Mouse (Mus musculus) small intestine, adult 2 months (tissue): Measurements from ENCODE around the gene Olfr811.

Experiments
- CTCF ChIP-seq: fragments of 200-500 bp; IDR thresholded peaks from 2 replicates; pipeline ENCODE4 v1.5.1; 2012; ENCODE audit warnings: low read depth, mild to moderate bottlenecking, control low read depth, inconsistent platforms, low read length, moderate library complexity, mixed read lengths; ENCODE audit not compliant: insufficient replicate concordance, insufficient read length; ENCODE audit errors: extremely low read depth
- POLR2A ChIP-seq: fragments of 200-500 bp; IDR thresholded peaks from 2 replicates; pipeline ENCODE4 v1.6.1; 2012; ENCODE audit warnings: low read depth, mild to moderate bottlenecking, control low read depth, inconsistent platforms, low read length, moderate library complexity

GRCm38 (mm10) chr10:129845994-129846393 lies 41.8 kb upstream of the Olfr811 start, which contains the start of gene Olfr812:
- TF ChIP-seq CTCF (no peak), POLR2A (no peak)
